Mouse (Mus musculus): ENCODE measurements around the gene Prss29. TPM values are rescaled to one million over a fixed set of nuclear protein-coding genes. Genes with fewer than 3 reads are reported as not detected.

Prss29 gene
- polyA plus RNA-seq, 1 experiment from 2014 or later, result not detected

DNA sequence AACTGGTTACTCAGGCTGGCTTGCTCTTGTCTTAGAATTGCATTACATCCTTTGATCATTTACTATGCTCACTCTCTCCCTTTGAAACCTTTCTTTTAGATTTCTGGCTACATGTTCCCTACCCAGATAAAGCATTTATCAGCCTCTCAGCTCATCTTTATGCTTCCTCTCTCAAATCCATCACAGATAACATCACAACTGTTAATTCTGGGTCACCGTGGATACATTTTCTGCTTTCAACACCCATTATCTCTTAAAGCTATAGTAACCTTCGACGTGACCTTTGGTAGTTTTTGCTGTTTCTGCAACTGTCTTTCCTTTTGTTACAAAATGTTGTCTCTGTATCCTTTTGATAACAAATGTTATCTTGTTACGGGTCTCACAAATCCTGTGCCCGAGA is 25.0 kb upstream of the Prss29 start:
- WGBS, result 56% methylated on average over 5 of the region's 5 CpGs
- H3K36me3 ChIP-seq, result no peaks in the 10 kb centered on the region
- H3K4me1 ChIP-seq, result no peaks in the 10 kb centered on the region
- H3K9ac ChIP-seq, result no peak overlapping the region
- H3K27me3 ChIP-seq (replicated peaks), result no peaks in the 10 kb centered on the region
- H3K4me2 ChIP-seq, result no peak overlapping the region
- ATAC-seq (ENCODE audit: insufficient read depth, low FRiP score, low read depth), result no peak
- no peak overlapping the region for H3K27ac ChIP-seq
- no peaks in the 10 kb centered on the region for H3K9me3 ChIP-seq
- H3K4me3 ChIP-seq (replicated peaks), result no peak overlapping the region

DNA sequence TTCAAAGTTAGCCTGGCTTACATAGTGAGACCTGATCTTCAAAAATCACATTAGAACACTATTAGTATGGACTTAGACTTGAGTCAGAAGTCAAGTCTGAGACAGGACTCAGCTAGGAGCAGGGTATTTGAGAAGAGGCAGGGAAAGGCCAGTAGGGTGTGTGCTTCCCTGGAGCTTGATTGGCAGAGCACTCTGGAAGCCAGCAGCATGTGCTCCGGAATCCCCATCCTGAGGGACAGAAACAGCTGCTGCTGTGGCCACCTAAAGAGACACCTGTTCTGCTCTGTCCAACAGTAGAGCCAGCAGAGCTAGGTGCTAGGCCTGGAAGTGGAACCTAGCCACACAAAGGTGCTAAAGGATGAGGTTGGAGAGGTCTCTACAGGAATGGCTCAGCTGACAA is 24.3 kb upstream of the Prss29 start:
- Histone ChIP-seq H3K4me2 (no peak overlapping the region), H3K27ac (no peak overlapping the region), H3K4me3 (replicated peaks) (no peak overlapping the region), H3K4me1 (no peaks in the 10 kb centered on the region), H3K27me3 (replicated peaks) (no peaks in the 10 kb centered on the region), H3K9me3 (no peaks in the 10 kb centered on the region), H3K36me3 (no peaks in the 10 kb centered on the region), H3K9ac (no peak overlapping the region)
- 61% methylated on average over 1 of the region's 1 CpGs for WGBS
- ATAC-seq (ENCODE audit: insufficient read depth, low FRiP score, low read depth), result no peak

DNA sequence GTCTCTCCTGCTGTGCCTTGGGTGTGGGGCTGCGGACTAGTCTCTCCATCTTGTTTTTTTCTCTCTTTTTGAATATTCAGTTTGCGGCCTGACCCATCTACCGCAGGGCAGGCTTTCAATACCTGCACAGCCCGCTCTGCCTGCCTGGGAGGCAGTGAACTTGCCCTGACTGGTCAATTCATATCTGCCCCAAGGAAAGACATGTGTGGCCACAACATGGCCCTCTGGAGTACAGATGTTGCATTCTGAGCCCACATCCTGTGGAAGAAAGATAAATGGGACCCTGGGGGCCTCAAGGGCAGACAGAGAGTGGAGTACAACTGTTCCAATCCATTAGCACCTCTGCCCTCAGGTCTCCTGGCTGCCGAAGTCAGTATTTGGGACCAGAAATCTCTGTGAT is 20.4 kb upstream of the Prss29 start, which contains the start of gene Prss34:
TSS of gene Prss34 (plus strand) at position 301 of the 400 bp plus-strand sequence.
- no peaks in the 10 kb centered on the region for H3K9me3 ChIP-seq
- 69% methylated on average over 5 of the region's 5 CpGs for WGBS
- no peaks in the 10 kb centered on the region for H3K36me3 ChIP-seq
- H3K4me2 ChIP-seq, result no peak within 1 kb of the TSS
- H3K4me3 ChIP-seq (replicated peaks), result no peak within 1 kb of the TSS
- no peaks in the 10 kb centered on the region for H3K27me3 ChIP-seq (replicated peaks)
- H3K9ac ChIP-seq, result no peak within 1 kb of the TSS
- no peaks in the 10 kb centered on the region for H3K4me1 ChIP-seq
- H3K27ac ChIP-seq, result no peak within 1 kb of the TSS
- no peak for ATAC-seq (ENCODE audit: insufficient read depth, low FRiP score, low read depth)

DNA sequence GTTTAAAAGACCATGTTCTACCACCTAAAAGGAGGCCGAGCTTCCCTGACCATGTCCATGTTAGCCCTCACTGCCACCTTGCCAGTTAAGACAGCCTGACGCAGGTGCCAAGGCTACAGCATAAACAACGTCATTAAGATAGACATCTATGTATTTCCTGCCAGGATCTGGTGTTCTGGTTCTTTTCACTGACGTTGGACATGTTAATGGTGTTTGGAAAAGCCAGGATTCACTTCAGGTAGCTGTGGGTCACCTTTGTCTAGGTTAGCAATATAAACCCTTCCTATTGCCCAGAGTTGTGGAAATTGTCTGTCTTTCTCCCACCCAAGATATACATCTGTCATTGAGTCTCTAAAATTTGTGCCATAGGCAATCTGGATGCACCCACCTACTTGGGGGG is 10.1 kb upstream of the Prss29 start, which contains the start of gene Prss28:
TSS of gene Prss28 (plus strand) at position 301 of the 400 bp plus-strand sequence.
- H3K4me1 ChIP-seq, result no peaks in the 10 kb centered on the region
- H3K27me3 ChIP-seq (replicated peaks), result no peaks in the 10 kb centered on the region
- H3K4me2 ChIP-seq, result no peak within 1 kb of the TSS
- no peak within 1 kb of the TSS for H3K4me3 ChIP-seq (replicated peaks)
- H3K9me3 ChIP-seq, result no peaks in the 10 kb centered on the region
- no peak within 1 kb of the TSS for H3K27ac ChIP-seq
- 49% methylated on average over 4 of the region's 4 CpGs for WGBS
- no peak within 1 kb of the TSS for H3K9ac ChIP-seq
- H3K36me3 ChIP-seq, result no peaks in the 10 kb centered on the region
- ATAC-seq (ENCODE audit: insufficient read depth, low FRiP score, low read depth), result no peak

DNA sequence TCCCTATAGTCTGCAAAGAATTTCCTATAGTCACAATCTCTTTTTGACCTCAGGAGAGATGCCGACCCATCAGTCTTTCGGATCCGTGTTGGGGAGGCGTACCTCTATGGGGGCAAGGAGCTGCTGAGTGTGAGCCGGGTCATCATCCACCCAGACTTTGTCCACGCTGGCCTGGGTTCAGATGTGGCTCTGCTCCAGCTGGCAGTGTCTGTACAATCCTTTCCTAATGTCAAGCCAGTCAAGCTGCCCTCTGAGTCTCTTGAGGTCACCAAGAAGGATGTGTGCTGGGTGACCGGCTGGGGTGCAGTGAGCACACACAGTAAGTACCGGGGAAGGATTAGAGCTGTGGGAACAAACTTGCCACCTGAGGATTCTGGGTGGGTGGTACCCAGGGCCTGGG is 2.4 kb downstream of the Prss29 start:
- Histone ChIP-seq H3K4me1 (no peaks in the 10 kb centered on the region), H3K9ac (no peak overlapping the region), H3K4me3 (replicated peaks) (no peak overlapping the region), H3K27ac (no peak overlapping the region), H3K4me2 (no peak overlapping the region), H3K27me3 (replicated peaks) (0 out of 2 replicates have a peak, but pooled peaks cover 2% of the 10 kb centered on the region), H3K36me3 (no peaks in the 10 kb centered on the region), H3K9me3 (no peaks in the 10 kb centered on the region)
- no peak for ATAC-seq (ENCODE audit: insufficient read depth, low FRiP score, low read depth)
- 85% methylated on average over 8 of the region's 8 CpGs for WGBS

DNA sequence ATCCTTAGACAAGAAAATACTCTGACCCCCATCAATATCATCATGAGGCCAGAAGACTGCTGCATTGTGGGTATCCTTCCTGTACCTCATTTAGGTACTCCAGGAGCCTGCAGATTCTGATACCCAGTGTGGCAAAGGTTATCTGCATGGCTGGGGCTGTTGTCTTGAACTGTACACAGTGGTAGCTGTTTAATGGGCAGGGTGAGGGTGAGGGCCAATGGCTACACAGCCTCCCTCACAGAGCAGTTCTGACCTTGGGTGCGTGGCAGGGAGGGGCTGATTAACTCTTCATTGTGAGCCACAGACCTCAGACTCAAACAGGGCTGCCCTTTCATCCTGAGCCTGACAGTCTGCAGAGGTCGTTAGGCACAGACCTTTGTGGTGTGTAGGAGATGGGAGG is 4.5 kb downstream of the Prss29 start:
- H3K9me3 ChIP-seq, result no peaks in the 10 kb centered on the region
- H3K4me3 ChIP-seq (replicated peaks), result no peak overlapping the region
- 9% methylated on average over 2 of the region's 2 CpGs for WGBS
- H3K9ac ChIP-seq, result no peak overlapping the region
- H3K27ac ChIP-seq, result no peak overlapping the region
- no peaks in the 10 kb centered on the region for H3K36me3 ChIP-seq
- 0 out of 2 replicates have a peak, but pooled peaks cover 2% of the 10 kb centered on the region for H3K27me3 ChIP-seq (replicated peaks)
- H3K4me1 ChIP-seq, result no peaks in the 10 kb centered on the region
- peak; percentile 47; the same call in 1 of the 2 replicates for ATAC-seq (ENCODE audit: insufficient read depth, low FRiP score, low read depth)
- H3K4me2 ChIP-seq, result no peak overlapping the region

DNA sequence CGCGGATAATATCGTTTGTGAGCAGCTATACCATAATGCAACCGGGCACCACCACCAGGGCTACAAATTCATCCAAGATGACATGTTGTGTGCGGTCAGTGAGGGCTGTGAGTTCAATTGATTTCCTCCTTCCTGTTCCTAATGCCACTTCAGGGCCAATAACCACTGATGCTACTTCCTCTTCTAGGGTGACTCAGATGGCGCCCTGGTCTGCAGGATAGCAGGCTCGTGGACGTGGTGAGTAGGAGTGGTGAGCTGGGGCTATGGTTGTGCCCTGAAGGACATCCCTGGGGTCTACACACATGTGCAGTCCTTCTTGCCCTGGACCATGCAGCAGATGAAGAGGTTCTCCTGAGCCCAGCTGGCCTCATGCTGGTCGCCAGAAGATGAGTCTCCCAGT is 13.9 kb downstream of the Prss29 start:
- Histone ChIP-seq H3K27me3 (replicated peaks) (peaks cover 4% of the 10 kb centered on the region; the same call in 1 of the 2 replicates), H3K9ac (no peak overlapping the region), H3K4me1 (no peaks in the 10 kb centered on the region), H3K36me3 (no peaks in the 10 kb centered on the region), H3K4me3 (replicated peaks) (no peak overlapping the region), H3K4me2 (no peak overlapping the region), H3K27ac (no peak overlapping the region), H3K9me3 (no peaks in the 10 kb centered on the region)
- no peak for ATAC-seq (ENCODE audit: insufficient read depth, low FRiP score, low read depth)
- WGBS, result 71% methylated on average over 9 of the region's 9 CpGs

DNA sequence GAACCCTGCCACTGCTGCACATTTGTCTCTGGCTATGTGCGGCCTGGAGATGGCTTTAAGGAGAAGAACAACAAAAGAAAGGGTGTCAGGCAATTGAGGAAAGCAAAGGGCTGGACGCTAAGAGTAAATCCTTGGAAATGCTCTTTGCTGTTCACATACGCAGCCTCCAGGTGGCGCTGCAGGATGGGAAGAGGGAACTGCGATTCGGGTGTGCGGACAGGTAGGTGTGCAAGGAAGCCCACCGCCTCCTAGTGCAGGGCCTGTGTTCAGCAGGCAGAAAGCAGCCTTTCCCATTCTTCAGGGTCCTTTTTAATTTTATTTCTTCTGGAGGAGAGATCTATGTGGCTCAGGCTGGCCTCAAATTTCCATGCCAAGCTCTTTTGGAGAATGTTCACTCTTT is 15.5 kb downstream of the Prss29 start:
- Histone ChIP-seq H3K4me3 (replicated peaks) (no peak overlapping the region), H3K9ac (no peak overlapping the region), H3K4me2 (no peak overlapping the region), H3K27me3 (replicated peaks) (peaks cover 4% of the 10 kb centered on the region; the same call in 1 of the 2 replicates), H3K9me3 (no peaks in the 10 kb centered on the region), H3K36me3 (no peaks in the 10 kb centered on the region), H3K27ac (no peak overlapping the region), H3K4me1 (no peaks in the 10 kb centered on the region)
- no peak for ATAC-seq (ENCODE audit: insufficient read depth, low FRiP score, low read depth)
- WGBS, result 4% methylated on average over 8 of the region's 8 CpGs

DNA sequence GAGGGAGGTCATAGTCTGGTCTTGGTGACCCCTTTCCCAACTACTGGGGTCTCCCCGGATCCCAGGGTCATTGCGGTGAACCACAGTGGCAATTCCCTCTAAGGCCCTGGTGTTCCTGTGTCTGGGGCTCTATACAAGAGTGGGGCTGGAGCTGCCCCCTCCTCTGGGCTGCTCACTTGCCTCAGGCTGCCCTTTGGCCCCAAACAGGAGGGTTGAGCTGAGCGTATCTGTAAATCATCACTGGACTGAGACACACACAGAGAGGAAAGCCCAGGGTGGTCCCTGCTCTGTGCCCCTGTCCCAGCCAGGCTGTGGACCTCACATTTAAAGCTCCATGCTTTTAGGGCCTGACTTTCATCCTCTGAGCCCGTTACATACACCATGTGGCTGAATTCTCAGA is 19.8 kb downstream of the Prss29 start:
- no peak overlapping the region for H3K9ac ChIP-seq
- H3K36me3 ChIP-seq, result no peaks in the 10 kb centered on the region
- H3K4me2 ChIP-seq, result no peak overlapping the region
- no peak overlapping the region for H3K4me3 ChIP-seq (replicated peaks)
- H3K27ac ChIP-seq, result no peak overlapping the region
- no peak for ATAC-seq (ENCODE audit: insufficient read depth, low FRiP score, low read depth)
- peaks cover 4% of the 10 kb centered on the region; the same call in 1 of the 2 replicates for H3K27me3 ChIP-seq (replicated peaks)
- no peaks in the 10 kb centered on the region for H3K9me3 ChIP-seq
- 76% methylated on average over 4 of the region's 4 CpGs for WGBS
- H3K4me1 ChIP-seq, result no peaks in the 10 kb centered on the region

DNA sequence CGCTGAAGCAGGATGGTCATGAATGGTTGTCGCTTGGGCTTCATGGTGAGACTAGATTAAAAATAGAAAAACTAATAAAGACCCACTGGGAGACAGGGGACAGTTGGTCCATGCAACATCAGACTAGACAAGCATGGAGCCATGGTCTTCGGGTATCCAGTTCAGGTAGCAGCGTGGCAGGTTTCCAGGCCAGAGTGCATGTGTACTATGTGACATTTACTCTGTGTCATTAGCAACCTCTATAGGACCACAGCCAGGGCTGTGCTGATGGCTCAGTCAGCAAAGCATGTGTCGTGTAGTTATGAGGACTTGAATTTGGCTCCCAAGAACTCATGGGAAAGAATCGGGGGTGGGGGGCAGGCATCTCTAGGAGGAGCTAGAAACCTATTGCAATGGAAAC is 21.5 kb downstream of the Prss29 start:
- no peak overlapping the region for H3K9ac ChIP-seq
- H3K27ac ChIP-seq, result no peak overlapping the region
- WGBS, result 82% methylated on average over 6 of the region's 6 CpGs
- no peak overlapping the region for H3K4me2 ChIP-seq
- H3K36me3 ChIP-seq, result no peaks in the 10 kb centered on the region
- H3K4me1 ChIP-seq, result no peaks in the 10 kb centered on the region
- H3K9me3 ChIP-seq, result no peaks in the 10 kb centered on the region
- H3K27me3 ChIP-seq (replicated peaks), result no peaks in the 10 kb centered on the region
- no peak for ATAC-seq (ENCODE audit: insufficient read depth, low FRiP score, low read depth)
- H3K4me3 ChIP-seq (replicated peaks), result no peak overlapping the region

DNA sequence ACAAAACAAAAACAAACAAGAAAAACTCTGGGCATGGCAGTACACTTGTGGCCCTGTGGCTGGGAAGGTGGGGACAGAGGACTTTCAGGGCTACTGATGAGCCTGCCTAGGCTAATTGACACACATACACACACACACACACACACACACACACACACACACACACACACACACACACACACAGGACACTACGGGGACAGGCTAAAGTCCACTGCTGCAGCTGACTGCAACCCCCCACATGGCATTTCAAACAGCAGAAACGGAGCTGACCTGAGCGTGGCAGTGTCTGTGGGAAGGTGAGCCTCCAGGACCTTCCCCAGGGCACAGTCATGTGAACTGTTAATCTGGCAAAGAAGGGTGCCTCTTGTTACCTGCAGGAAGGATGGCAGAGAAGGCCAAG is 23.0 kb downstream of the Prss29 start:
- Histone ChIP-seq H3K27ac (no peak overlapping the region), H3K4me1 (no peaks in the 10 kb centered on the region), H3K4me2 (no peak overlapping the region), H3K36me3 (no peaks in the 10 kb centered on the region), H3K4me3 (replicated peaks) (no peak overlapping the region), H3K9ac (no peak overlapping the region), H3K27me3 (replicated peaks) (no peaks in the 10 kb centered on the region), H3K9me3 (no peaks in the 10 kb centered on the region)
- no peak for ATAC-seq (ENCODE audit: insufficient read depth, low FRiP score, low read depth)
- 40% methylated on average over 3 of the region's 3 CpGs for WGBS

DNA sequence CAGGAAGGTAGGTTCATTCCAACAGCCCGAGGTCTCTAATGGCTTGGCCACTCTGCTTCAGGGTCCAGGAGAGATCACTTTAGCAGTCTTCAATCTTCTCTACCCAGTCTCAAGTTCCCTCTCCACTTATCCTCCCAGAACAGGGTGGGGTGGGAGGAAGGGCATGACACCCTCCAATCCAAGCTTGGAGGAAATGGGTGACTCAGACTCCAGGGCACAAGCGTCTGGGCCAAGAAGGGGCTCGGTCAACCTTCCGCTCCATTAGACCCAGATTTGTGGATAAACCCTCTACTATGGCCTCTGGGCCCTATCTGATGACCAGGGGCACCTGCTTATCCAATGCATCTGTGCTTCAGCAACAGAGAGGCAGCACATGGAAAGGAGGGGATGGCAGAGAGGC is 27.0 kb downstream of the Prss29 start, which contains the start of gene Tpsab1:
TSS of gene Tpsab1 (minus strand) at position 101 of the 400 bp plus-strand sequence.
- Histone ChIP-seq H3K27me3 (replicated peaks) (no peaks in the 10 kb centered on the region), H3K4me1 (no peaks in the 10 kb centered on the region), H3K4me2 (no peak within 1 kb of the TSS), H3K9me3 (no peaks in the 10 kb centered on the region), H3K27ac (no peak within 1 kb of the TSS), H3K36me3 (no peaks in the 10 kb centered on the region), H3K4me3 (replicated peaks) (no peak within 1 kb of the TSS), H3K9ac (no peak within 1 kb of the TSS)
- ATAC-seq (ENCODE audit: insufficient read depth, low FRiP score, low read depth), result no peak
- 87% methylated on average over 4 of the region's 4 CpGs for WGBS

DNA sequence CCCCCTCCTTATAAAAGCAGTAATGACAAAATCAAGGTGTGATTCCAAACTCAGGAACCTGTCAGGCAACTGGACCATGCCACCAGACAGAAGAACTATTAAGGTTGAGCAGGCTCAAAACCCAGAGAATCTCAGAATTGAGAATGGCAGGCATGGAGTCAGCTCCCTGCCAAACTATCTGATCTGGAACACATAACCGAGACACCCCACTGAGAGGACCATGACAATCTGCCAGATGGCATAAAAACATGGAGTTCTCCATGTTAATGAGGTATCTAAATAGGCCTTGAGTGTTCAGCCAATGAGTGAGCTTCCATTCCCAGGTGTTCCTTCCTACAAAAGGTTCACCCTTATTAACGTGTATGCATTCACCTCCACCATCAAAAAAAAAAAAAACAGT is 42.8 kb downstream of the Prss29 start:
- no peaks in the 10 kb centered on the region for H3K27me3 ChIP-seq (replicated peaks)
- H3K36me3 ChIP-seq, result no peaks in the 10 kb centered on the region
- no peak overlapping the region for H3K27ac ChIP-seq
- H3K9ac ChIP-seq, result no peak overlapping the region
- no peak overlapping the region for H3K4me3 ChIP-seq (replicated peaks)
- H3K9me3 ChIP-seq, result no peaks in the 10 kb centered on the region
- H3K4me1 ChIP-seq, result no peaks in the 10 kb centered on the region
- ATAC-seq (ENCODE audit: insufficient read depth, low FRiP score, low read depth), result no peak
- no peak overlapping the region for H3K4me2 ChIP-seq
- WGBS, result 63% methylated on average over 2 of the region's 2 CpGs
